Mouse (Mus musculus): ENCODE measurements around the gene Smok3b.

DNA sequence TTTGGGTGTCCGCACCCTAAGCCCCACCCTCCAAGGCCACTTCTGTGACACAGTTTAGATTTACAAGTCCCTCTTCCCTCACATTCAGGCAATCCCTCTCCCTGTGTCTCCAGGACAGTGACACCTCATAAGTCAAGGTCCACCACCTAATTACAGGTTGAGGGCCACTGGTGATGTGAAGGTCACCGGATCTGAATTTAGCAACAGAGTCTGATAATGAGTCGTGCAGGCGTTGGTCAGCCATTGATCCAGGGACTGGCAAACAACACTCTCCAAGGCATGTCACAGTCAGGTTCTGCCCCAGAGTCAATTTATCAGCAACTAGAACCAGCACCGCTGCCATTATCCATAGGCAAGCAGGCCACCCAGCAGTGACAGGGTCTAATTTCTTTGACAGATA is 8.8 kb upstream of the Smok3b start:
- TF ChIP-seq CTCF (IDR thresholded peaks at IDR 0.05) (no peak), EP300 (IDR thresholded peaks at IDR 0.05) (no peak)
